1 mouse cellular context compared by ENCODE assay signal in the genomic region with DNA sequence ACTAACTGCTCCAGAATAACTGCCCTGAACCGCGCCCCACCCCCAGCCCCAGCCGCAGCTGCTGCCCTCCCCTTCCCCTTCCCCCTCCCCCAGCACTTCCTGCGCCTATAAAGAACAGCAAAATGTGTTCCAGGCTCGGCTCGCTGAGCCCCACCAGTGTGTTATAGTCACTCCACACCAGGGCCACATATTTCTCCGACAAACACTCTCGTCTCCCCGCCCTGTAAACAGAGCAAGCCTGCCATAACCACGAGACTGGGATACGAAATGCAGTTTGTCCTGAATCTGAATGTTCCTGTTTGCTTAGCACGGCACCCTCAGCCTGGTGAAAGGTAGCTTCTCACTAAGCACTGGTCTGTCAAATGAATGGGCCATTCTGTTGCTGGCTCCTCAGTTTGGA.
TF ChIP-seq lines count a peak whose summit lies in the region.

No protein-coding gene starts in this region.

TF ChIP-seq in MEL, 35 proteins besides CTCF, POLR2A, EP300 and RAD21:
- TF ChIP-seq GATA1 (IDR thresholded peaks at IDR 0.05; ENCODE audit: low read depth, low read length): no peak
- no peak for TF ChIP-seq UBTF (IDR thresholded peaks at IDR 0.05; ENCODE audit: borderline replicate concordance, insufficient read depth, low read depth, low read length)
